Mouse (Mus musculus): ENCODE data around the gene Olfr1447. TPM values are rescaled to one million over a fixed set of nuclear protein-coding genes. Genes with fewer than 3 reads are reported as not detected.

The Olfr1447 gene
- not detected for polyA plus RNA-seq (2015; fragmentation: Illumina TruSeq; extraction: RNeasy Lipid Tissue Mini Kit (QIAGEN cat#74804); ENCODE audit: insufficient read depth, low read depth, low replicate concordance)

GRCm38 (mm10) chr19:12903643-12904042 lies at the start of gene Olfr1447:
Gene Olfr1447, minus strand, starts transcription at chr19:12903743.

DNA sequence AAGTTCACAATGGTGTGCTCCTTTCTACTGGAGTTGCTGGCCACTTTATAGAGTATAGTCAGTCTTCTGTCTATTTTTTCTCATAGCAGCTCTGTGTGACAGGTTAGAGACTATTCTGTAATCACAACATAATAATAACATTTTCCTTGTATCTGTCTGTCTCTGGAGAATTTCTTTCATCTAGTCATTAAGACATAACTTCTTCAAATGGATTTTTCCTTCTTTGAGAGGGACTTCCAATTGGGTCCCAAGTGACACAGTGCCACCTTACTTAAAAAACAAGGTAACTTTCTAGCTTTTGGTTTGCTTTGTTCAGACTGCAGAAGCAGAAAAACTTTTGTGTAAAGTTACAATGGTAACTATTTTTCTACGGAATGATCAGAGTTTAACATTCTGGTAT lies 46.4 kb upstream of the Olfr1447 start, which contains the start of gene Olfr1450:
Gene Olfr1450, plus strand, starts transcription at position 301 of the 400 bp plus-strand sequence.

DNA sequence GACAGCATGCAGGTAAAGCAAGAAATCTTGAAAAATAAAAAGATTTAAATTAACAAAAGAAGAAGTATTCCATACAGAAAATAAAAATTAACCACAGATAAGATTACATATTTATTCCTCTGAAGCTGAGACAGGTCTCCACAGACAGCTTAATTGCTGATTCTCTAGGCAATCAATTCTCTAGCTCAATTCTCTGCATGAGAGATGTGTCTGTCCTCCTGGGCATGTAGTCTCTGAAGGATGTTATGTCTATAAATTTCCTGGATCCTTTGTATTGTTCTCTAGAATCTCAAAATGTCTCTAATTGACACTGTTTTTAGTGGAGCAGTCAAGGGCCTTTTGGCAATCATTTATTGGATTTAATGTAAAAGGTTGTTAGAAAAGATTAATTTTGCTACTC lies 27.0 kb upstream of the Olfr1447 start, which contains the start of gene Olfr1449:
Gene Olfr1449, plus strand, starts transcription at position 301 of the 400 bp plus-strand sequence.

GRCm38 (mm10) chr19:12924319-12924718 lies 20.8 kb upstream of the Olfr1447 start, which contains the start of gene Olfr1448:
Gene Olfr1448, minus strand, starts transcription at chr19:12924419.

GRCm38 (mm10) chr19:12893424-12893823 lies 10.1 kb downstream of the Olfr1447 start, which contains the start of gene Olfr1446:
Gene Olfr1446, minus strand, starts transcription at chr19:12893524.

GRCm38 (mm10) chr19:12883555-12883954 lies 20.0 kb downstream of the Olfr1447 start, which contains the start of gene Olfr1445:
Gene Olfr1445, plus strand, starts transcription at chr19:12883855.

DNA sequence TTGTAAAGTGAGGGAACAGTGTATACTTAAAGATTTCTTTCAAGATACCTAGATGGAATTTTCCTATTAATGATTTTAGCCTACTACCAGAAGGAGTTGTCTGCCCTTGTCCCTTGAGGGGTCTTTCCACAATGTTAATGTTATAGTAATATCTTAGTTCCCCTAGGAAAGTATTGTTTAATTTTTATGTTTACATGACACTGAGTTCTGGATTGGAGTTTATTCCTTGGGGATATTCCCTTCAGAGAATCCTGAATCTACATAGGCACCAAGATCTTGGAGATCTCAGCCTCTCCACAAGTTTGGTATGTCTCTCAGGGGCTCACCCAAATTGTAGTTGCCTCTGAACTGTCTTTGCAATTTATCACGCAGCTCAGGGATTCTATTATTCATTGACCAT lies 46.6 kb downstream of the Olfr1447 start, which contains the start of gene Olfr1444:
Gene Olfr1444, plus strand, starts transcription at position 301 of the 400 bp plus-strand sequence.

Other genes with a start within 250 kb of the Olfr1447 start
- not detected for gene Olfr1442, start 233.3 kb downstream of the Olfr1447 start, polyA plus RNA-seq (2015; fragmentation: Illumina TruSeq; extraction: RNeasy Lipid Tissue Mini Kit (QIAGEN cat#74804); ENCODE audit: insufficient read depth, low read depth, low replicate concordance)
- not detected for gene Olfr1443, start 225.6 kb downstream of the Olfr1447 start, polyA plus RNA-seq (2015; fragmentation: Illumina TruSeq; extraction: RNeasy Lipid Tissue Mini Kit (QIAGEN cat#74804); ENCODE audit: insufficient read depth, low read depth, low replicate concordance)
- gene Keg1, start 208.0 kb downstream of the Olfr1447 start, polyA plus RNA-seq (2015; fragmentation: Illumina TruSeq; extraction: RNeasy Lipid Tissue Mini Kit (QIAGEN cat#74804); ENCODE audit: insufficient read depth, low read depth, low replicate concordance): not detected
- not detected for gene Cntf, start 138.1 kb downstream of the Olfr1447 start, polyA plus RNA-seq (2015; fragmentation: Illumina TruSeq; extraction: RNeasy Lipid Tissue Mini Kit (QIAGEN cat#74804); ENCODE audit: insufficient read depth, low read depth, low replicate concordance)
- 9.9 TPM for gene Zfp91, start 107.6 kb downstream of the Olfr1447 start, polyA plus RNA-seq (2015; fragmentation: Illumina TruSeq; extraction: RNeasy Lipid Tissue Mini Kit (QIAGEN cat#74804); ENCODE audit: insufficient read depth, low read depth, low replicate concordance)
- 1.1 TPM for gene Lpxn, start 107.5 kb downstream of the Olfr1447 start, polyA plus RNA-seq (2015; fragmentation: Illumina TruSeq; extraction: RNeasy Lipid Tissue Mini Kit (QIAGEN cat#74804); ENCODE audit: insufficient read depth, low read depth, low replicate concordance)
- gene Gm5244, start 57.1 kb downstream of the Olfr1447 start, polyA plus RNA-seq (2015; fragmentation: Illumina TruSeq; extraction: RNeasy Lipid Tissue Mini Kit (QIAGEN cat#74804); ENCODE audit: insufficient read depth, low read depth, low replicate concordance): not detected
- gene Olfr1444, start 46.5 kb downstream of the Olfr1447 start, polyA plus RNA-seq (2015; fragmentation: Illumina TruSeq; extraction: RNeasy Lipid Tissue Mini Kit (QIAGEN cat#74804); ENCODE audit: insufficient read depth, low read depth, low replicate concordance): not detected
- not detected for gene Olfr1445, start 19.9 kb downstream of the Olfr1447 start, polyA plus RNA-seq (2015; fragmentation: Illumina TruSeq; extraction: RNeasy Lipid Tissue Mini Kit (QIAGEN cat#74804); ENCODE audit: insufficient read depth, low read depth, low replicate concordance)
- not detected for gene Olfr1446, start 10.2 kb downstream of the Olfr1447 start, polyA plus RNA-seq (2015; fragmentation: Illumina TruSeq; extraction: RNeasy Lipid Tissue Mini Kit (QIAGEN cat#74804); ENCODE audit: insufficient read depth, low read depth, low replicate concordance)
- gene Olfr1448, start 20.7 kb upstream of the Olfr1447 start, polyA plus RNA-seq (2015; fragmentation: Illumina TruSeq; extraction: RNeasy Lipid Tissue Mini Kit (QIAGEN cat#74804); ENCODE audit: insufficient read depth, low read depth, low replicate concordance): not detected
- not detected for gene Olfr1449, start 27.1 kb upstream of the Olfr1447 start, polyA plus RNA-seq (2015; fragmentation: Illumina TruSeq; extraction: RNeasy Lipid Tissue Mini Kit (QIAGEN cat#74804); ENCODE audit: insufficient read depth, low read depth, low replicate concordance)
- gene Olfr1450, start 46.5 kb upstream of the Olfr1447 start, polyA plus RNA-seq (2015; fragmentation: Illumina TruSeq; extraction: RNeasy Lipid Tissue Mini Kit (QIAGEN cat#74804); ENCODE audit: insufficient read depth, low read depth, low replicate concordance): not detected
- not detected for gene Olfr1451, start 91.3 kb upstream of the Olfr1447 start, polyA plus RNA-seq (2015; fragmentation: Illumina TruSeq; extraction: RNeasy Lipid Tissue Mini Kit (QIAGEN cat#74804); ENCODE audit: insufficient read depth, low read depth, low replicate concordance)
- not detected for gene Olfr1453, start 124.6 kb upstream of the Olfr1447 start, polyA plus RNA-seq (2015; fragmentation: Illumina TruSeq; extraction: RNeasy Lipid Tissue Mini Kit (QIAGEN cat#74804); ENCODE audit: insufficient read depth, low read depth, low replicate concordance)
- not detected for gene Olfr1454, start 156.9 kb upstream of the Olfr1447 start, polyA plus RNA-seq (2015; fragmentation: Illumina TruSeq; extraction: RNeasy Lipid Tissue Mini Kit (QIAGEN cat#74804); ENCODE audit: insufficient read depth, low read depth, low replicate concordance)
- gene Olfr1457, start 194.1 kb upstream of the Olfr1447 start, polyA plus RNA-seq (2015; fragmentation: Illumina TruSeq; extraction: RNeasy Lipid Tissue Mini Kit (QIAGEN cat#74804); ENCODE audit: insufficient read depth, low read depth, low replicate concordance): not detected
- gene Olfr1458, start 203.0 kb upstream of the Olfr1447 start, polyA plus RNA-seq (2015; fragmentation: Illumina TruSeq; extraction: RNeasy Lipid Tissue Mini Kit (QIAGEN cat#74804); ENCODE audit: insufficient read depth, low read depth, low replicate concordance): not detected
- not detected for gene Olfr1459, start 245.8 kb upstream of the Olfr1447 start, polyA plus RNA-seq (2015; fragmentation: Illumina TruSeq; extraction: RNeasy Lipid Tissue Mini Kit (QIAGEN cat#74804); ENCODE audit: insufficient read depth, low read depth, low replicate concordance)